Mouse (Mus musculus): ENCODE data around the gene Cmtm8.
A peak's percentile ranks its signal among the peaks of the same experiment; 100 is the strongest.

- TF ChIP-seq EP300 (IDR thresholded peaks at IDR 0.05; ENCODE audit: insufficient read depth, low read depth, low read length) (no peak), CTCF (IDR thresholded peaks at IDR 0.05; ENCODE audit: low read depth, low read length) (peak; percentile 96), POLR2A (IDR thresholded peaks at IDR 0.05; ENCODE audit: insufficient read depth, low read length) (no peak)
Measured at GRCm38 (mm10) chr9:114797329-114798004, 46.5 kb downstream of the Cmtm8 start.
